Mouse (Mus musculus): Measurements from ENCODE around the gene Smim7. TPM values are rescaled to one million over a fixed set of nuclear protein-coding genes. Genes with fewer than 3 reads are reported as not detected.

The Smim7 gene
- polyA plus RNA-seq, 1 experiment from 2014 or later, result 118 TPM

DNA sequence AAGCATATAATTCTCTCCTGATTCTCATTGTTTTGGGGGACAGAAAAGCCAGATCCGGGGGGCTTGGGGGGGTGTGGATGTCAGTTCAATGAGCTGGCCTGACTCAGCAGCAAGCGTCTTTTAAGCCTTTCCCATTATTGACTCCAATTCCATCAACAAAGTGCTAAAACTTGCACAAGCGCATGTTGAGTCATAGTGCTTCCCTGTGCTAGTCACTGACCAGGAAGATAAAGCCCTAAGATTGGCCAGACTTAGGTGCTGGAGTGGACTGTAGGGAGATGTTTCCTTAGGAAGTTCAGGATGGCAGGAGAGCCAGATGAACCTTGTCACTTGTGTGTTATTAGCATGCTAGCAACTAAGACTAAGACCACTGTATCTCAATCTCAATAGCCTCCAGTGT is 36.0 kb downstream of the Smim7 start:
- WGBS, result 94% methylated on average over 3 of the region's 3 CpGs
- H3K9ac ChIP-seq, result no peak overlapping the region
- H3K27ac ChIP-seq, result no peak overlapping the region
- no peak overlapping the region for H3K4me2 ChIP-seq
- H3K27me3 ChIP-seq, result no peaks in the 10 kb centered on the region
- no peaks in the 10 kb centered on the region for H3K9me3 ChIP-seq
- ATAC-seq (ENCODE audit: borderline replicate concordance, extremely low read depth, low FRiP score, low TSS enrichment), result no peak
- no peak overlapping the region for H3K4me3 ChIP-seq
- H3K36me3 ChIP-seq, result no peaks in the 10 kb centered on the region
- H3K4me1 ChIP-seq, result no peaks in the 10 kb centered on the region

DNA sequence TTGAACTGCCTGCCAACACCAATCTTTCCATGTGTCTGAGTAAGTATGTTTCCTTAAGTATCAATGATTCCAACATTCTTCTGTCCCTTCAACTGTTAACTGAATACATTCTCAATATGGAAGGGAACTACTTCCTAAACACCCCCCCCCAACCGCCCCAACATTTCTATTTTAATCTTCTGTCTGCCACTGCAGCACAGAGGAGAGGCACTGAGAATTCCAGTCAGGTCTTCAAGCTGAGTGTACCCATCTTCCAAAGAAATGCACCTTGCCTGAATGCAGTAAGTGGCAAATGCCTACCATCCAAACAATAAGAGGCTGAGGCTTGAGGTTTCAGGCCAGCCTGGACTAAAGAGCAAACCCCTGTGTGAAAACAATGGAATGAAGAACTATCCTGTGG is 38.8 kb downstream of the Smim7 start:
- Histone ChIP-seq H3K27me3 (no peaks in the 10 kb centered on the region), H3K9ac (no peak overlapping the region), H3K4me1 (no peaks in the 10 kb centered on the region), H3K27ac (no peak overlapping the region), H3K4me3 (no peak overlapping the region), H3K9me3 (no peaks in the 10 kb centered on the region), H3K4me2 (no peak overlapping the region), H3K36me3 (no peaks in the 10 kb centered on the region)
- WGBS, result 90% methylated on average over 1 of the region's 1 CpGs
- no peak for ATAC-seq (ENCODE audit: borderline replicate concordance, extremely low read depth, low FRiP score, low TSS enrichment)

DNA sequence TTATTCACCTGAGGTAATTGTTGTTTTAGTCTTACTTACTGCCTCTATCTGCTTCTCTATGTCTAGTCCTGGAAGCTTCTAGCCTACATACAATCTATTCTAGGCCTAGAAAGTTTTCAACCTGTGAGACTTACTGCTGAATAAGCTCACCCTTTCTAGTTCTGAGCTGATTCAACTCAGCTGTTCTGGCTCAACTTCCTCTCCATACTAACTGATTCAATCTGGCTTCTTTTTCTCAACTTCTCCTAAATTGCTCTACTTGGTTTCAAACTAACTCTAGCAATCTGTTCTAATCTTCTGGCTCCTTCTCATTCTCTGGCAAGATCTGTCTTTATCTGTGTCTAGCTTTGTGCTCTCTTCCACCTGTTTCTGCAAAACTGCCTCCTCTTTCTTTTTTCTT is 49.0 kb downstream of the Smim7 start:
- Histone ChIP-seq H3K9ac (no peak overlapping the region), H3K36me3 (no peaks in the 10 kb centered on the region), H3K4me1 (no peaks in the 10 kb centered on the region), H3K27ac (no peak overlapping the region), H3K9me3 (no peaks in the 10 kb centered on the region; the same call in 1 of the 2 replicates), H3K4me3 (no peak overlapping the region), H3K27me3 (no peaks in the 10 kb centered on the region), H3K4me2 (no peak overlapping the region)
- no peak for ATAC-seq (ENCODE audit: borderline replicate concordance, extremely low read depth, low FRiP score, low TSS enrichment)

DNA sequence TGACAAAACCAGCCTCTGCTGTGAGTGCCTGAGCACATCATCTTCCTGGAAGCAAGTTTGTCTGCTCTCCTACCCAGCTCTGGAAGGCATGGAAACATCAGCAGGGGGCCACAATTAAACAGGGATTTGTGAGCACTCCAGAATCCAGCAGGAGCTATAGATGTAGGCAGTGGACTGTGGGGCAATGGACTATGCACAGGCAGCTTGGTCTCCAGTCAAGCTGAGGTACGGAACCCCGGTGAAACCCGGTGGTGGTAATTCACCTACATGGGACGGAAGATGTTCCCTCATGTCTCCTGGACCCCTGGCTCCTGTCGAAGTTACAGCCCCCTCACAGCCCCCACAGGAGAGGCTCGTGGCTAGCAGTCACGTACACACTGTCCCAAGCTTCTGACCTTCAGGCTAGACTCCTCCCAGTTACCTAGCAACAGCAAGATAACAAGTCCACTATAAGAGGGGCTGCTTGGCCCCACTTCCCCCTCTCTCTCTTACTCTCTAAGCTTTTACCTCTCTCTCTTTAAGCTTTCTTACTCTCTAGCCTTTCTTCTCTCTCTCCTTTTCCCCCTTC is 53.4 kb downstream of the Smim7 start:
- no peaks in the 10 kb centered on the region for H3K27me3 ChIP-seq
- H3K27ac ChIP-seq, result no peak overlapping the region
- H3K9ac ChIP-seq, result no peak overlapping the region
- no peaks in the 10 kb centered on the region for H3K4me1 ChIP-seq
- 67% methylated on average over 7 of the region's 7 CpGs for WGBS
- H3K9me3 ChIP-seq, result no peaks in the 10 kb centered on the region
- H3K4me2 ChIP-seq, result no peak overlapping the region
- ATAC-seq (ENCODE audit: borderline replicate concordance, extremely low read depth, low FRiP score, low TSS enrichment), result no peak
- no peaks in the 10 kb centered on the region for H3K36me3 ChIP-seq
- H3K4me3 ChIP-seq, result no peak overlapping the region

Small RNA genes within 50 kb of the gene (microRNA-seq; reads per million reads assigned to microRNA genes)
- gene Gm28019, result not detected

Other genes starting within 250 kb of the Smim7 start
- gene Eps15l1, start 149.6 kb downstream of the Smim7 start, polyA plus RNA-seq (2015; fragmentation: Nextera tagmentation; extraction: Ambion mirVana), result 50.6 and 55.6 TPM in 2 replicates
- 2.0 and 2.1 TPM in 2 replicates for gene Calr3, start 127.2 kb downstream of the Smim7 start, polyA plus RNA-seq (2015; fragmentation: Nextera tagmentation; extraction: Ambion mirVana)
- gene 1700030K09Rik, start 127.2 kb downstream of the Smim7 start, polyA plus RNA-seq (2015; fragmentation: Nextera tagmentation; extraction: Ambion mirVana), result 15.6 and 16.9 TPM in 2 replicates
- 45.6 and 52.3 TPM in 2 replicates for gene Cherp, start 95.9 kb downstream of the Smim7 start, polyA plus RNA-seq (2015; fragmentation: Nextera tagmentation; extraction: Ambion mirVana)
- gene Slc35e1, start 78.5 kb downstream of the Smim7 start, polyA plus RNA-seq (2015; fragmentation: Nextera tagmentation; extraction: Ambion mirVana), result 23.3 and 24.6 TPM in 2 replicates
- gene Med26, start 22.8 kb downstream of the Smim7 start, polyA plus RNA-seq (2015; fragmentation: Nextera tagmentation; extraction: Ambion mirVana), result 17.2 TPM in 2 replicates
- gene Tmem38a, start 967 bp upstream of the Smim7 start, polyA plus RNA-seq (2015; fragmentation: Nextera tagmentation; extraction: Ambion mirVana), result 18.3 and 20.7 TPM in 2 replicates
- 0.17 and 0.21 TPM in 2 replicates for gene Nwd1, start 75.6 kb upstream of the Smim7 start, polyA plus RNA-seq (2015; fragmentation: Nextera tagmentation; extraction: Ambion mirVana)
- 162 and 164 TPM in 2 replicates for gene Sin3b, start 152.2 kb upstream of the Smim7 start, polyA plus RNA-seq (2015; fragmentation: Nextera tagmentation; extraction: Ambion mirVana)
- gene F2rl3, start 190.8 kb upstream of the Smim7 start, polyA plus RNA-seq (2015; fragmentation: Nextera tagmentation; extraction: Ambion mirVana), result 3.0 and 4.0 TPM in 2 replicates